Mouse (Mus musculus) c-Kit-positive CD71-negative TER-119-negative erythroid progenitor cells, embryonic 14.5 days (primary cell): ENCODE data around the gene Tspyl3.

ENCODE experiments used
- DNase-seq: peaks from one replicate; pipeline ENCODE4 v3.0.0-alpha.2; 2013; ENCODE audit warnings: low read depth

The Tspyl3 gene

DNA sequence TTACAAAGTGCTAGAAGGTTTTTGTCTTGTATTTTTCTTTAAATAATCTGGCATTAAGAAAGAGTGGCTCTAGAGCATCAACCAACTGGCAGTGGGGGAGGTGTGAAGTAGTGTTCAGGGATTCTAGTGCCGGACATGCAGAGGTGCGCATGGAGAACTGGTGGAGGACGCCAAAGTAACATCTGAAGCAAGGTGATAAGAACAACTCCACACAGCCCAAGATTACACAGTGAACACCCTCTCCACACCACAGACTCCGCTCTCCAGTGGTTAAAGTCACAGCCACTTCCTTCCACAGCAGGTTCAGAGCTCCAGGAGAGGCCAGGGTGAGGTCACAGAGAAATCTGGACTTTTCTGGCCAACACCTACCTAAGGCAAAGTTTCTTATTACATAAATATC is 2.7 kb upstream of the Tspyl3 start:
- DNase-seq, result no peak

DNA sequence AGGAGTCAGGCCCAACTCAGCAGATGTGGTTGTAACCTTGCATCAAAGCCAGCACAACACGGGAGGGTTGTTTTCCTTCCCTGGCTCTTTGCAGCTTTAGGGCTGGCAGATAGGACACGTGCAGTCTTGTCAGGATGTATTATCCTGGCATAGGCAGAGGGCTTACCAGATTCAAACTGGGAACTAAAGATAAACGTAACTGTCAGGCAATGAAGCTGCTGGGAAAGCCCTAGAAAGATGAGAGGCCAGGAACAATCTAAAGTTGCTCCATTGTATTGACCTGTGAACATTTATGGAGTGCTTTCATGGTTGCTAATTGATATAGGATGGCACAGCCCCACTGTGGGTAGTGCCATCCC is 333 bp upstream of the Tspyl3 start:
- no peak for DNase-seq

DNA sequence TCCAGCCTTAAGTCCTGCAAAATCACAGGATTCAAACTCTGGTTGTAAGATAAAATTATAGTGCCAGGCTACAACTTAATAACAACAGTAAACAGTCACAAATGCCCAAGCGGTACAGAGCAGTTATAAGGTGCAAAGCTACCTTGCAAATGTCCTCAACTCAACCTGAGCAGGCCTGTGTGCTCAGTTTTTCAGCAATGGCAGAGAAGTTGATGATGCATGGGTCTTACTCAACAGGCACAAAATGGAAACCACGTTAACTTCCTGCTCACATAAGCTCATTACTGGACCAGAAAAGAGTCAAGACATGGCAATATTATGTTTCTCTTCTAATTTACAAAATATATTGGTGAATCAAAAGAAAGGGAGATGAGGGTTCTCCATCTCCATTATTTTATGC is 2.7 kb downstream of the Tspyl3 start:
- DNase-seq, result no peak

DNA sequence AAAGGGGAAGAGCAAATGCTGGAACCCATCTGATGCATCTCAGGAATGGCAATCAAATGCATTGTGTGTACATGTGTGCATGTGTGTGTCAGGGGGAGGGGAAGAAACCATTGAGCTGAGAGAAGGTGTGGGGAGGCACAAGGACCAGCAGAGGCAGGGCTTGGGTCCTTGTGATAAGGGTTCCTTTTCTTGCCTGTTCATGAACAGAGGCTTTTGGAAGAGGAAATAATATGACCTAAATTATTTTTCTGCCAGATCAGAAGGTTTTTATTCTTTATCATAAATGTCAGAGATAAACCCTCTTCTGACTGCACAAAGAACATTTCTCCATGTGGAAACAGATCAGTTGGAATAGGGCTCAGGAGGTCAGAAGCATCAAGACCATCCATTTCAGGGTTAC is 3.1 kb downstream of the Tspyl3 start:
- no peak for DNase-seq

DNA sequence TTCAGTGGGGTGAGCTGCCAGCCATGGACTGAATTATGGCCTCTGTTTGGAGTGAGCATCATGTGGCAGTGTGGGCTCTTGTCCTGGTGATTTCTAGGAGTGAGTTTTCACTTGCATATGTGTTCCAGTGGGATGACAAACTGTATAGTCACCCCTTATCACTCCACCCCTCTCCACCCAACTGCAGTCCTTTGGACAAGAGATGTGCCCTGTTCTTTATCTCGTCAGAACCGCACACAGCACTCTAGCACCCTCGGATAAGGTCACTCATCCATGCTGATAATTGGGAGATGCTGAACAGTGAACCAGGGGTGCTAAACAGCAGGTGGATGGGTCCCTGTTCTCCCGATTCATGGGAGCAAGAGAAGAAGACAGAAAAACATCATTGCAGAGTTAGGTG is 3.6 kb downstream of the Tspyl3 start:
- DNase-seq, result no peak

DNA sequence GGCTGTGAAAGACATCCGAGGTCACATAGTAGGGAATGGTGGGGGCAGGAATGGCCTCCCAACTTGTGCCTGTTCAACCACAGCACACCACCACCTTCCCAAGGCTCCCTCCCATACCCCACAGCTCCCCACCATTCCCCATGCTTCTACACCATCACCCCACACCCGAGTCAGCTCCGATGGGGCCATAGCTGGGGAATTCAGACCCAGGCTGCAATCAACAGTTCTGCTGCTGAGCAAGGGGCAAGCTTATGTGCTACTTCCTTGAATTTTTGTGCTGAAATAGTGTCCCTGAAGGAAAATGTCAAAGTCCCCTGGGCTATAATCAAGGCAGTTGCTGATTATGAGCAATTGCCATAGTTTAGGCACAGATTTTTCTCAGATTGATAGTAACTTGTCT is 6.7 kb downstream of the Tspyl3 start:
- no peak for DNase-seq

DNA sequence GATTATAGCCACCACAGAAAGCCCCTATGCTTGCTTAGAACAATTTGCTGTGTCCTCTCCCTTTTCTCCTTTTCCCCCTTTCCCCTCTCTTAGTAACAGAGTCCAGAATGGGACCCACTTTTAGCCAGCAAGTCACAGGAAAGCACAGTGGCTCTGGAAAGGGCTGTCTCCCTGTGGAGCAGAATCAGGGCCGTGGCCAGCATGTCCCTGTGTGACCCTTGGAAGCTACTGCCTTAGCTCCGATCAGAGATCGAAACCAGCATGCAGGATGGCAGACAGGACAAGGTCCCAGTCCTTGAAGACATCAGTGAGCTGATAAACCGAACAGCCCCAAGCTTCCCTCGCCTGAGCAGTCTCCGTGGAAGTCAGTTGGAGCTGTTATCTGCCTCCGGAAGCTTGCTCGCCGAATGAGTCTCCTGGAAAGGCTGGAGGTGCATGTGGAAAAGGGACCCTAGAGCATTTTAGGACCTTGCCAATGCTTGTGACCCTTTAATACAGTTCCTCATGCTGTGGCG is 7.4 kb downstream of the Tspyl3 start:
- DNase-seq, result no peak

DNA sequence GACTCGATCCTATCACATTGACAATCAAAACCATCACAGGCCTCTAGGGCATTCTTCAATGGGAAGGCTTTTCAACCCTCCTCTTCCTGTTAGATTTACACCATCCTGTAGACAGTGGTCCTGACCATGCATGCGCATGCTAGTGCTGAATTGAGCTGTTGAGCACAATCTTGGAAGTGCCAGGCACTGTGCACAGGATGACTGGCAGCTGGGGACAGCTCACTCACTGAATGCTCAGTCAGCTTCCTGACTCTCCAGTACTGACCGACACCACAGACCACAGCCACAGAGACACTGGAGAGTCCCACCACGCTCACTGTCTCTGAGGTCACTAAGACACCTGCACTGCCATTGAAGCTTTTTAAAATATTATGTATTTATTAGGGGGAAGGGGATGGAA is 9.8 kb downstream of the Tspyl3 start:
- DNase-seq, result no peak

DNA sequence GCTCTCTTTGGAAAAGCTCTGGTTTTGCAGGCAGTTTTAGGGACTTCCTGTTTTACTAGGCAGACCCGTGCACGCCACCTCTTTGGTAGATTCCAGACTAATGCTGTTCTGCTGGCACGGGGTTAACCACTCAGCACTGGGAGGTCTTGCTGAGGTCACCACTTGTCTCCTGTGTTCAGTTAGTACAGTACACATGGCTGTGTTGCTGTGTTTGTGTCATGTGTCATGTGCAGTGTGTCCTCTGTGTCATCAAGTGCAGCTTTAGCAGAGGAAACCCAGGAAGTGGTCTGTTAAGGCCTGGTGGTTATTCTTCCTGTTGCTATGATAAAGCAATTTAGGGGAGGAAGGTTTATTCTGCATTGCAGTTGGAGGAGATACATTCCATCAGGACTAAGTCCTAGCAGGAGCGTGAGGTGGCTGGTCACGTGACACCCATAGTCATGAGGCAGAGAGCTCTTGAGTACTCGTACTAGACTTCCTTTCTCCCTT is 10.4 kb downstream of the Tspyl3 start:
- DNase-seq, result no peak

DNA sequence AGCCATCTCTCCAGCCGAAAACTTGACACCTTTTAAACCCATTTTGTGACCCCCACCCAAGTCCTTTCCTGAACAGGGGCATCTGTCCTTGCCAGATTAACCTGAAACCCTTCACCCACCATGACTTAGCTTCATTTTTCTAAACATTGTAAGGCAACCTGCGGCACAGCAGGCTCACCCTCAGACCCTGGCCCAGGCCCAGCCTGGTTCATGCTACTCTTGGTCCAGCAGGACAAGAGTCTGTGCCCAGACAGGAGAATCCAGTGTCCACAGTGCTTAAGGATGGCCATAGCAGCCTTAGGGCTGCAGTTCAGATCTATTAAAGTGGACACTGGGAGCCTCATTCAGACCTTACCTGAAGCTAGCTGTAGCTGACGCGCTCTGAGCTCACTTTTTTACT is 11.9 kb downstream of the Tspyl3 start:
- DNase-seq, result no peak

DNA sequence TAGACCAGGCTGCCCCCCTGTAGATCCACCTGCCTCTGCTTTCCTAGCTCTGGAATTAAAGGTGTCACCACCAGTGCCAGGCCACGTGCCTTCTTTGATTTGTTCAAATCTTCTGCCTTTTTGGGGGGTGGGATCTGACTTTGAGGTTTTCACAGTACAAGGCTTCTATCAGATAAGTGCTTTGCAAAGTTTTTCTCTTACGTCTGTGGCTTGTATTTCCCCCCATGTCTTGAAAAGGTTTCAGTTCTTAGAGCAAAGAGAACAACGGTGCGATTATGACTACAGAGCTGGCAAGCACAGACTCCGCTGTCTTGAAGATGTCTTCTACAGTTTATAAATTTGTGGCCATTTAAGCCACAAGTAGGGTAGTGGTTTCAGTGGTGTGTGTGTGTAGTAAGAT is 13.8 kb downstream of the Tspyl3 start:
- DNase-seq, result no peak

DNA sequence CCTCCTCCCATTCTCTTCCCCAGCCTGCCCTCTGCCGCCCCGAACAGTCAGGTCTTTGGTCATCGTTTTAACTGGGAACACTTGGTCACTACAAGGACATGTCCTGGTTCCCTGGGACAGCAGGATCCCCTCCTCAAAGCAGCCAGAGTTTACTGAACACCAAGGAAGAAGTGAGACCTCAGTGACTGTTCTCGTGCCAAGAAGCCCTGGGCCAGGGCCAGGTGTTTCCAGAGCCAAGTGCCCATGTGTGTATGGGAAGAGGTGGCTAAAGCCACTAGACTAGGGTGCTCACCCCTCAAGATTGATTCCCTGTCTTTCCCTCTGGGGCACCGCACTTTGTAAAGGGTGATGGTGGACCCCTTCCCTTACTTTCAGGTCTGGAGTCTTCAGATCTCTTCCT is 16.0 kb downstream of the Tspyl3 start:
- no peak for DNase-seq

DNA sequence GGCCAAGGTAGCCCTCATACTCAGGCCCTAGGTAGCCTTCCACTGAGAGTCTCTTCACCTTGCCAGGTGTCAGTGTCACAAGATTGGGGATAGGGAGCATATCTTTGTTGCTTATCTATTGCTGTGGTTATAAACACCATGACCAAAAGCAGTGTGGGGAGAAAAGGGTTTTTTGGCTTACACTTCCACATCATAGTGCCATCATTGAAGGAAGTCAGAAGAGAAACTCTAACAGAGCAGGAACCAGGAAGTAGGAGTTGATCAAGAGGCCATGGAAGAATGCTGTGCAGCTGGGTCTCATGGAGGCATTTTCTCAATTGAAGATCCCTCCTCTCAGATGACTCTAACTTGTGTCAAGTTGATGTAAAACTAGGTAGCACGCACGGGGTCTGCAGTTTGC is 17.1 kb downstream of the Tspyl3 start:
- DNase-seq, result no peak

DNA sequence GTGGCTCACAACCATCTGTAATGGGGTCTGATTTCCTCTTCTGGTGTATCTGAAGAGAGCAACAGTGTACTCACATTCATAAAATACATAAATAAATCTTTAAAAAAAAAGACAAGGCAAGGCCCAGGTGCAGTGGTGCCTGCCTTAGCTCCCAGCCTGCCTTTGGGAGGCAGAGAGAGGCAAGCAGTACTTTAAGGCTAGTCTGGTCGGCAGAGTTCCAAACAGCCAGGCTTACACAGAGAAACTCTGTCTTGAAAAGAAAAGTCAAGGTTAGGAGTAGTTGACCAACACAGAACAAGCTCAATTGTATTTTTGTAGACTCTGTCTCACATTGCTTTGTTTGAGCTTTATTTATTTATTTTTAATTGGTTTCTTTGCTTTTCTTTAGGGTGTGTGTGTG is 22.5 kb downstream of the Tspyl3 start:
- DNase-seq, result no peak

DNA sequence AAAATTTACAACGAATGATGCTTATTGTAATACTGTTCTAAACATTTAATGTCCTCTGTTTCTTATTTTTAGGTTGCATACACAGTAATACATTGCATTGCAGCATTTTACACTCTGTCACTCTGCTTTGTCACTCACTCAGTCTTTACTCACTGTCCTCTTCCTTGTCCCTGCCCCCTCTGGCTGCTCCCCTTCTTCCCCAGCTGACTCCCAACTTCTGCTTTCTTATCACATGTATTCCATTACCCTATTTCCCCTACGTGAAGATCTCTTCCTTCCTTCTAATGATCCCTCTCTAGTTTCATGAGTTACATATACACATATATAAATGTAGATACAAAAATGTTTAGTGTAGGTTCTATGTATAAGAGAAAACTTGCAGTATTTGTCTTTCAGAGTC is 26.1 kb downstream of the Tspyl3 start:
- DNase-seq, result no peak

DNA sequence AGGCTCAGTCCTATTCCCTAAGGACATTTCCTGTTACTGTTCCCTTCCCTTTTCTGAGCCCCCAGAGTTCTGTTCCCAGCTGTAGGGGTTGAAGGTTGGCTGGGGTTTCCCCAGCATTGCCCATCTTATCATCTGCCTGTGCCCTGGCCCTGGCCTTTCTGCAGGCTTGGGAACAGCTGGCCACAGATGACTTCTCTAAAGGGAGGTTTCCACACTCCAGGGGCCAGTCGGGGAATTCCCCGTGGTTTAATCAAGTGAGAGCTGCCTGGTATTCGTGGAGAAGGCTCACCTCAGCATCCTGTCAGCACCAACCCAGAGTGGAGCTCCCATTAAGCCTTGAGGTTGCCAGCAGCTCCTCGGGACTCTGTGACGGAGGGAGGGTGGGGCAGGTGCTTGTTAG is 26.8 kb downstream of the Tspyl3 start:
- no peak for DNase-seq

DNA sequence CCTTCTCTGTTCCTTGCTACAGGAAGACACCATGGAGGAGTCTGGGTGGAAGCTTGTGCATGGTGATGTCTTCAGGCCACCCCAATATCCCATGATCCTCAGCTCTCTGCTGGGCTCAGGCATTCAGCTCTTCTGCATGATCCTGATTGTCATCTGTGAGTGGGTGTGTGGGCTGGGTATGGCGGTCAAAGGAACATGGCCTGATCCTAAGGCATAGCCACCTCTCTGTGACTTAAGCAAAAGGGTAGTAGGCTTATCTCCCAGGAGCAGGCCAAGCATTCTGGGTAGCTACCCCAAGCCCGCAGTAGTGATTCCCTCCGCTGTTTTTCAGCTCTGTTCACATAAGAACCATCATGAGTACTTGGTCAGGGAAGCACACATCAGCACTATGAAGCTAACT is 31.0 kb downstream of the Tspyl3 start:
- no peak for DNase-seq

DNA sequence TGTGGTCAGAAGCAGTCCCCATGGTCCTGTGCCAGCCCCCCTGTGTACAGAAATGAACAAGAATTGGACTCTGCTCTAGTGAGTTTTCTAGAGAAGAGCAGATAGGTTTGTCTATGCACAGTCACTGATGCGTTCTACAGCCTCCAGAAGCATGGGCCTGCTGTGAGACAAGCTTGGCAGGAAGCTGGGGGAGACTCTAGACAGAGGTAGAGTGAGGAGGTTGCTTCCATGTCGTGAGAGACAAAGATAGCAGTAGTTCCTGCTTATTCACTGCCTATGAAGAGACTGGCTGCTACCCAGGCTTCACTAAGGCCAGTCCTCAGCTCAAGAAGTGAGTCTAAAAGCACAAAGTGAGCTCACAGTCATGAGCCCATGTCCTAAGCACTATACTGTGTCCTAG is 34.0 kb downstream of the Tspyl3 start:
- DNase-seq, result no peak

DNA sequence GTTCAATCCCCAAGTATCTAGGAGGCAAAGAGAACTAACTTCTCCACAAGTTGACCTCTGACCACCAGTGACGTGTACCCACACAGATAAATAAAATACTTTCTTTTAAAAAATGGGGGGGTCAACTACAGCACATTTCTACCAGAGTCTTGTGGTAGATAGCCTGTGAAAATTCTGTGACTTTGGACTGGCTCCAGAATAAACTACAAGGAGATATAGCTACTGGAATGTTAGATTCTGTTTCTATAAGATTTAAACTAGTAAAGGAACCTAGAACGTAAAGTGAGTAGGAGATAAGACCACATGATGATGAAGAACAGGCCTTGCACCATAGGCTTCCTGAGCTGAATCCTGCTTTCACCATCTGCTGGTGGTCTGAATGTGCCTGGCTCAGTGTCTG is 37.4 kb downstream of the Tspyl3 start:
- no peak for DNase-seq

DNA sequence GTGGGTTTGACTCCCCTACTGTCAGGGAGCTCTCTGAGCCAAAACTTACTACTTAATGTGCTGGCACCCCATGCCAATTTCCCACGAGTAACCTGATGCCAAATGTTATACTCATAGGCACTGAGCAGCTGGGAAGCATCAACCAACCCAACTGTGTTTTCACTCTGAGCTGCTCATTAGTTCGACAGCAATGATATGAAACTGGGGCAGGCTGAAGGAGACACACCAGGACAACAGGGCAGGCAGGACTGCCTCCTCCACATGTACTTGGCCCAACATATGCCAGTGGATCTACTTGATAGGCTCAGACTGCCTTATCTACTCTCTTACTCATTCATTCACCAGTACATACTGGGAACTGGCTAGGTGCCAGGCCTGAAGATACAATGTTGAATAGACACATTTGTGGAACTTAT is 39.1 kb downstream of the Tspyl3 start:
- no peak for DNase-seq

DNA sequence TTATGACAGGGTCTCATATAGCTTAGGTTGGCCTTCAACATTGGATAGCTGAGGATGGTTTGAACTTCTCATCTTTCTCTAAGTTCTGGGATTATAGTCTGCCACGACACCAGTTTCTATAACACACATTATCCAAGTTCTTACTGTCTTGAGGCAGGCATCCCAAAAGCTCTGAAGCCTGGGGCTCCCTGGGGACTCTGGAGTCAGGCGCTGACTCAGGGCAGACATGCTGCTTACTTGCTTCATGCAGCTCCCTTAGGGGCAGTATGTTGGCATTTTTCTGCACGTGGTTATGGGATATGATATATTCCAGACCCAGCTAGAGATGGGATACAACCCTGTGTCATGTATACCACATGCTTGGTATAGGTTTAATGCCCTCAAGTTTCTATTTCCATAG is 45.3 kb downstream of the Tspyl3 start:
- DNase-seq, result no peak

DNA sequence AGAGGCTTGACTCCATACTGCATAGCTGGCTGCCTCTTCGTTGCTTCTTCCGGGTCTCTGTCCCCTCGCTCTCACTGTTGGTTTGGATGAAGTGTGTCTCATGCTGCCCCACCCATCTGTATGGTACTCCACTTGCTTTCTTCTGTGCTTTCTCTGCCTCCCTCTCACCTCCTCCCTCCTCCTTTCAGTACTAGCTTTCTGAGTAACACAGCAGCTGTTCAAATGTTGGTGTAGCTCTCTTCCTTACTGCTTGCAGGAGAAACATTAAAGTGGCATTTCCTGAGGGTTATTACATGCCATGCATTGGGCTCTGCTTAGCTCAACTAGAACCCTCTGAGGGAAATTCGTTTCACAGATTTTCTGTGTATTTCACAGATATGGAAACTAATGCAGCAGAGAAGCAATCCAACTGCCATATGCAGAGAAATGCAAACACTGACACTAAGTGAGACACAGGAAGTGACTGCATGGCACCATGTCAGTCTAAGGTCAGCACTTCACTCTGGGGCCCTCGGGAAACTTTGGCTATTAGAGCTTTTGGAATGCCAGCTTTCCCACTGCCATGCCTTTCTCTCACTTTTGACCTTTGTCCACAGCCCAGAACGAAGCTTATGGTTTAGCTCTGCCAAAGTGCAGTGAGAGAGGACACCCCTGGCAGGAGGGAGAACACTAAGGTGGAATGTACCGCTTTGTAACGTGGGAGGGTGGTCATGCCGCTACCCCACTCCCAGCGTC is 45.9 kb downstream of the Tspyl3 start:
- no peak for DNase-seq

DNA sequence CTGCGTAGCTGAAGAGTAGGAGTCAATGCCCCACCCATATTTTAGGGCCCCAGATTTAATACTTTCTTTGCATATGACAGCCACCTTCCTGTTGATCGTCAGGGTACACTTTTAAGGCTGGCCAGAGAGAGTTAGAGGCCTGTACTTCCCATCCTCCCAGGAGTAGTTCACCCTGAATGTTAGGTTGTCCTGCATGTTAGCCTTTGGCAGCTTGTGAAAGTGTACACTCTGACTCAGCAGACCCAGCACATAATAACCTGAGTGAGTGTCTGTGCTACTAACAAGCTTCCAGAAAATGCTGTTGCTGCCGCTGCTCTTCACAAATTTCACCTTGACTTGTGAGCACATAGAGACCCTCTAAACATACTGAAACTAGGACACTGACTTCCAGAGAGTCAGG is 48.1 kb downstream of the Tspyl3 start:
- DNase-seq, result no peak

DNA sequence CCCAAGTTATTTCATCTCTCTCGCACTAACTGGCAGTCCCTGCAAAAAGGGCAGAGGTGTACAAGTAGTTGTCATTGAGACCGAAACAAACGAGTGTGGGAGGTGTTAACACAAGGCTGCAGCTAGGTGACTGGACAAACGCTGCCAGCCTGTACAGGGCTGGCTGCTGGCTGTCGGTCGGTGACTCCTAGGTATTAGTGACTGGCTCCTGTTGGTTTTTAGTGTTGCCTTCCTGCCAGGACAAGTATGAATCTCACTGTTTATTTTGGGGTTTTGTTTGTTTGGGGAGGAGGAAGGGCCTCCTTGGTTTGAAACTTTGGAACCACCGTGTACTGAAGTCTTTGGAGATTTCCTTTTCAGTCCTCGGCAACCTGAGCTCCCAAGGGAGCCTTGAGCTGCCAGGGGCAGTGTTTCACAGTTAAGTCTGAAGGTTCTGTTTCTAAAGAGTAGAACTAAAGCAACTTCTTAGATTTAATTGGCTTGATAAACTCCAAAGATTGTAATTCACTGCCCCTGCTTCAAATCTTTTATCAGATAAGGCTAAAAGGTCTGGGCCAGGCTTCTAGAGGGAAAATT is 49.2 kb downstream of the Tspyl3 start:
- no peak for DNase-seq
